8 mouse cellular contexts compared by ENCODE assay signal in genomic region chr7:120834863-120835372, GRCm38 (mm10). TPM values are rescaled to one million over a fixed set of nuclear protein-coding genes. Genes with fewer than 3 reads are reported as not detected.
DNase-seq lines count a peak whose midpoint lies in the region; ATAC-seq lines count a peak whose summit lies in the region.

No protein-coding gene starts in this region.

- H3K4me1 ChIP-seq in embryonic facial prominence, embryonic 11.5 days (ENCODE audit: control insufficient read depth, insufficient read depth, low read length): no peaks in the 10 kb centered on the region; the same call in 1 of the 2 replicates
- peaks cover 24% of the 10 kb centered on the region for H3K4me1 ChIP-seq in limb, embryonic 15.5 days
- H3K4me1 ChIP-seq in midbrain, embryonic 16.5 days (ENCODE audit: control insufficient read depth, insufficient read depth, low read length): peaks cover 11% of the 10 kb centered on the region

- no peaks in the 10 kb centered on the region for H3K9me3 ChIP-seq in embryonic facial prominence, embryonic 11.5 days (replicated peaks; ENCODE audit: control insufficient read depth, low read length)
- no peaks in the 10 kb centered on the region for H3K9me3 ChIP-seq in limb, embryonic 15.5 days
- H3K9me3 ChIP-seq in midbrain, embryonic 16.5 days (replicated peaks; ENCODE audit: control insufficient read depth, low read length, poor library complexity, severe bottlenecking): no peaks in the 10 kb centered on the region

- H3K4me2 ChIP-seq in embryonic facial prominence, embryonic 11.5 days (ENCODE audit: low read depth, low read length): peak overlapping the region; percentile 65
- peak overlapping the region; percentile 55 for H3K4me2 ChIP-seq in limb, embryonic 15.5 days
- H3K4me2 ChIP-seq in midbrain, embryonic 16.5 days (ENCODE audit: low read length): peak overlapping the region; percentile 55

- peak overlapping the region; percentile 44 for H3K4me3 ChIP-seq in embryonic facial prominence, embryonic 11.5 days (ENCODE audit: low read depth, low read length)
- H3K4me3 ChIP-seq in limb, embryonic 15.5 days: peak overlapping the region; percentile 59
- peak overlapping the region; percentile 68 for H3K4me3 ChIP-seq in midbrain, embryonic 16.5 days (ENCODE audit: low read depth, low read length)

- WGBS in embryonic facial prominence, embryonic 11.5 days: 14% methylated on average over 14 of the region's 14 CpGs
- WGBS in limb, embryonic 15.5 days: 7% methylated on average over 14 of the region's 14 CpGs
- WGBS in midbrain, embryonic 16.5 days: 9% methylated on average over 14 of the region's 14 CpGs

- H3K36me3 ChIP-seq in embryonic facial prominence, embryonic 11.5 days (replicated peaks; ENCODE audit: control insufficient read depth, insufficient read depth, low read depth, low read length): no peaks in the 10 kb centered on the region
- H3K36me3 ChIP-seq in limb, embryonic 15.5 days: no peaks in the 10 kb centered on the region
- H3K36me3 ChIP-seq in midbrain, embryonic 16.5 days (ENCODE audit: control insufficient read depth, insufficient read depth, low read length): no peaks in the 10 kb centered on the region

- no peaks in the 10 kb centered on the region for H3K27me3 ChIP-seq in embryonic facial prominence, embryonic 11.5 days (ENCODE audit: control insufficient read depth, insufficient read depth, low read length)
- peaks cover 3% of the 10 kb centered on the region for H3K27me3 ChIP-seq in limb, embryonic 15.5 days
- H3K27me3 ChIP-seq in midbrain, embryonic 16.5 days (ENCODE audit: control insufficient read depth, insufficient read depth, low read depth, low read length): peaks cover 3% of the 10 kb centered on the region

- H3K9ac ChIP-seq in embryonic facial prominence, embryonic 11.5 days (replicated peaks; ENCODE audit: low read length): peak overlapping the region; percentile 14; the same call in 1 of the 2 replicates
- H3K9ac ChIP-seq in limb, embryonic 15.5 days: no peak overlapping the region
- H3K9ac ChIP-seq in midbrain, embryonic 16.5 days (ENCODE audit: low read depth, low read length): peak overlapping the region; percentile 42; the same call in 1 of the 2 replicates

- ATAC-seq in embryonic facial prominence, embryonic 11.5 days (replicated peaks; ENCODE audit: insufficient number of reproducible peaks, low FRiP score, low TSS enrichment, low read depth): peak; percentile 77
- peak; percentile 82 for ATAC-seq in limb, embryonic 15.5 days (ENCODE audit: insufficient number of reproducible peaks, low FRiP score, low TSS enrichment, low read depth)
- ATAC-seq in midbrain, embryonic 16.5 days: peak; percentile 87

- H3K27ac ChIP-seq in embryonic facial prominence, embryonic 11.5 days (replicated peaks; ENCODE audit: low read depth, low read length): no peak overlapping the region
- peak overlapping the region; percentile 79 for H3K27ac ChIP-seq in limb, embryonic 15.5 days
- H3K27ac ChIP-seq in midbrain, embryonic 16.5 days (ENCODE audit: low read length): peak overlapping the region; percentile 91

- DNase-seq in 416B (ENCODE audit: low read depth): peak; percentile 98
- DNase-seq in adrenal gland, postnatal 14 days: peak; percentile 80
- DNase-seq in embryonic facial prominence, embryonic 11.5 days (ENCODE audit: low spot score): peak; percentile 85
- peak; percentile 82 to 85 for DNase-seq in heart, adult 18-20 months
- DNase-seq in kidney, adult 18-20 months: peak; percentile 76
- peak; percentile 81 to 83 for DNase-seq in spleen, postnatal 36 days (ENCODE audit: low spot score in 2 of 2)

RNA-seq across cellular contexts. Expression of gene Eef2k, which starts 7.7 kb away (rescaled TPM):
- 22.4 and 25.4 TPM in 2 replicates for total RNA-seq in adrenal gland, postnatal 14 days (2021)
- 8.7 and 10.6 TPM in 2 replicates for polyA plus RNA-seq in embryonic facial prominence, embryonic 11.5 days (2014; fragmentation: Nextera tagmentation; extraction: Ambion mirVana)
- total RNA-seq in heart, adult 18-20 months (2021): 10 to 100 TPM; 23.0 to 23.5 TPM
- 83.7 and 87.9 TPM in 2 replicates for polyA plus RNA-seq in limb, embryonic 15.5 days (2015; fragmentation: Nextera tagmentation; extraction: Ambion mirVana)
- polyA plus RNA-seq in midbrain, embryonic 16.5 days (2015; fragmentation: Nextera tagmentation; extraction: Ambion mirVana): 33.5 and 35.4 TPM in 2 replicates

RNA-seq across cellular contexts. Expression of gene Gm5737, which starts 22.8 kb away (rescaled TPM):
- total RNA-seq in adrenal gland, postnatal 14 days (2021): 0.60 and 0.70 TPM in 2 replicates
- not detected in 2 replicates for polyA plus RNA-seq in embryonic facial prominence, embryonic 11.5 days (2014; fragmentation: Nextera tagmentation; extraction: Ambion mirVana)
- total RNA-seq in heart, adult 18-20 months (2021): under 1 TPM; 0.20 to 0.31 TPM
- polyA plus RNA-seq in limb, embryonic 15.5 days (2015; fragmentation: Nextera tagmentation; extraction: Ambion mirVana): not detected in 2 replicates
- 0.14 TPM in 1 of 2 replicates, not detected in the other for polyA plus RNA-seq in midbrain, embryonic 16.5 days (2015; fragmentation: Nextera tagmentation; extraction: Ambion mirVana)
